Mouse (Mus musculus) adrenal gland, postnatal 25 days (tissue): ENCODE measurements at regions not wholly inside any gene's neighbourhood (a gene's known extent, or its start where the extent isn't known, plus 50 kb on each side); places are given as distances from the start of the nearest gene placed in this dataset.
A peak's percentile ranks its signal among the peaks of the same experiment; 100 is the strongest.

ENCODE experiments used
- DNase-seq: peaks from one replicate; pipeline ENCODE4 v3.0.0; 2021; ENCODE audit warnings: mixed read lengths

DNA sequence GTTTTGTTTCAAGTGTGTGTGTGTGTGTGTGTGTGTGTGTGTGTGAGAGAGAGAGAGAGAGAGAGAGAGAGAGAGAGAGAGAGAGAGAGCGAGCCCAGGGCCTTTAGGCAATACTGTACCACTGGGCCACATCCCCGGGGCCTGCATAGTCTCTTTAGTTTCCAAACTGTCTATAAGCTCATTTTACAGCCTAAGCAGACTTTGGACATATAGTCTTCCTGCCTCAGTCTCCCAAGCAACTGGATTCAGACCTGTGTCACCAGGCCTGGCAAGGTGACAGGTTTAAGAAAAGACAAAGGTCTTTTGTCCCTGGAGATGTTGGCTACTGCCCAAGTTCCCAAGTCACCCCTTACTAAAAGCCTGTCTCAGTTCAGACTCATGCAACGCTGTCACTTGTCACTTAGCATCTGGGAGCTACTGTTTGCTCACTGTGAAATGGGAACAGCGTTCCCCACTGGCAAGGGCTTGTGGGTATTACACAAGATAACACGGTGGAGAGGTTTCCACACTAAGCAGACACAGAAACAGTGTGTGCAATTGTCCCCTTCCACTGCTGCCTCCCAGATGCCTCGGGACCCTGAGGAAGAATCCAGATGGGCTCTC lies 113.6 kb upstream of the Irf2bp2 start:
- DNase-seq = no peak

DNA sequence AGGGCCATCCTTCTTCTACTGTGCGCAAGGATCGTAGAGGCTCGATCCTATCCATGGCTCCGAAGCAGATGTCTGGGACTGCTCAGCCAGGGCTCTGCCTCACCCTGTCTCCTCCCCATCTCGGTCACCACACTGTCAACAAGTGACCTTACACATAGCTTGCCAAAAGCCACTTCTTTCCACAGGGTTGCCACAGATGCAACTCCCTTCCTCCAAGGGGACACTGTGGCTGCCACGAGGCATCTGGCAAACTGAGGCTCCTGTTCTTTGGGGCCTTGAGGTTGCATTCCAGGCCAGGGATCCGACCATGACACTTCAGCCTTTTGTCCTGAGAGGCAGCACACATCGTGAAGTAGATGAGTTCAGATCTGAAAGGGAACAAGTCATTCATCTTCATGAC lies 112.5 kb upstream of the Irf2bp2 start:
- DNase-seq = no peak

DNA sequence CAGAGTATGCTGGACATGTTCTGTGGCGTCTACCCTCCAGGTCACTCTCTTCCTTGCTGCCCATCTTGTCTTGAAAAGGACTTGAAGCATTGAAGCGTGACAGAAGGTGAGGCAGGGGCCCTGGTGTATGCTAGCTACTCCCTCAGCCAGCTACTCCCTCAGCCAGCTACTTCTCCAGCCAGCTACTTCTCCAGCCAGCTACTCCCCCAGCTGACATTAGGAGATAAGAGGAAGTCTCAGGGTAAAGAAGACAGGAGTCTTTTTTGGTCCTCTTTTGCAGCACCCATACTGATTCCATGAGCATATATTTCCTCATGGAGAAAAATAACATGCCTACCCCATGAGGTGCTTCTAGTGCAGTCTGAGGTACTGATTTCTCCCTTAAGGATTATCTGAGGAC lies 111.6 kb upstream of the Irf2bp2 start:
- no peak for DNase-seq

DNA sequence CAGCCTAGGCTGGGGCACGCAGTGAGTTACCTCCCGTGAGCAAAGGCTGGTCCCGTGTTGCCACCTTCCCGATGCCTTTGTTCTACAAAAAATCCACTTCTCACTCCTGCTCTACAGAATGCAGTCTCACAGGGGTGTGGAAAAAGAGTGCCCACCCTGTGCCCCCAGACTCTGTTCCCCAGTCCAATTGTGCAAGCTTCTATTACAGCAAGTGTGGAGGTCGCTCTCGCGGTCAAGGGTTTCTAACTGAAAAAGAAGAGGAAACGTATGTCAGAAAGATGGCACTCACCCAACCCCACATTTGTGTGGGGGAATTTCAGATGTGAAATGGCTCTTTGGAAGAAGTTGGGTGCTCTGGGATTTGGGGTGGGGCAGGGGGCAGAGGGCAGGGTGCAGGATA lies 110.9 kb upstream of the Irf2bp2 start:
- DNase-seq = no peak

DNA sequence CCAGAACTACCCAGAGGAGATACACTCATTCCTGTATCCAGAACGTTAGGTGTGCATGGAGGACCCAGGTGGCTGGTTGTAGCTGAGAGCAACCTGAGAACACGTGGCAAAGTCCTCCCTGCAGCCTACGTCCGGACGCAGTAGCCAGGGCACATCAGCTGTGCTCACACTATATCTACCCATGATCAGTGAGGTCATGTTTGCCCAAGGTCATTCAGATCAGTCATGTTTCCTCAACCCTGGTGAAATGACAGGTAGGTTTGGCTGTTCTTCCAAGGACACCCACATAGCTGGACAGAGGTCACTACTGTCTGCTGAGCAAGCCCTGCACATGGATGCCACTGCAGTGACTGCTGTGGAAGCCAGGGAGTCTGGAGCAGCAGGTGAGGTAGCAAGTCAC lies 109.8 kb upstream of the Irf2bp2 start:
- DNase-seq = no peak

DNA sequence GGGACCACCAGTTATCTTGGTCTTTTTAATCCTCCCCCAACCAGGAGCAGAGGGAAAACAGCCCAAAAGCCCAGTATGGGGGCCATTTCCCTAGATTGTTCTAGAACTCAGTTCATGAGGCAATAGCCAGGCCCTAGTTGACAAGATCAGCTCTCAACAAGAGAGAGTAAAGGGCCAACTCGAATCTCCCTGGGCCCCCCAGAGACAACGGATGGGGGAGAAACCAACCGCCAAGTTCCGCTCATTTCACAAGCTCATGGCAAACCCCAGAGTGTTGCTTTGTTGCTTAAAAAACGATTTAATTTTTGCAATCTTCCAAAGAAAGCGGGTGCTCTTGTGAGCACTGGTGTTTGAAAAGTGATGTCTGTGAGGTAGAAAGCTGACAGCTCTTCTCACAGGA lies 108.5 kb upstream of the Irf2bp2 start:
- DNase-seq = no peak

DNA sequence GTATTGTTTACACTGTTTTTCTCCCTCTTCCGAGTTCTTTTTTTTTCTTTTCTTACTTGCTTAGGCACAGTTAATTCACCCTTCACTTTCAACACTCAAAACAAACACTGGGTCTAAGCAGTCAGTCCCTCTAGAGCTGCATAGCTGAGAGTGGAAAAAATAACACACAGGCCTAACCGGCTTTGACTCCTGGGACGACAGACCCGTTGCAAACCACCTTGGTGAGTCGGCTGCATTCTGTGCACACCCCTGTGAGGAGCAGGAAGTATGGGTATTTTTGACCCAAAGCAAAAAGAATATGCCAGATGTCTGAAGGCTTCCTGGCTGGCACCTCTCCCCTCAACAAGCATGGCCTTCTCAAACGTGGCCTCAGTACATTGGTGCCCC lies 105.6 kb upstream of the Irf2bp2 start:
- DNase-seq = no peak

DNA sequence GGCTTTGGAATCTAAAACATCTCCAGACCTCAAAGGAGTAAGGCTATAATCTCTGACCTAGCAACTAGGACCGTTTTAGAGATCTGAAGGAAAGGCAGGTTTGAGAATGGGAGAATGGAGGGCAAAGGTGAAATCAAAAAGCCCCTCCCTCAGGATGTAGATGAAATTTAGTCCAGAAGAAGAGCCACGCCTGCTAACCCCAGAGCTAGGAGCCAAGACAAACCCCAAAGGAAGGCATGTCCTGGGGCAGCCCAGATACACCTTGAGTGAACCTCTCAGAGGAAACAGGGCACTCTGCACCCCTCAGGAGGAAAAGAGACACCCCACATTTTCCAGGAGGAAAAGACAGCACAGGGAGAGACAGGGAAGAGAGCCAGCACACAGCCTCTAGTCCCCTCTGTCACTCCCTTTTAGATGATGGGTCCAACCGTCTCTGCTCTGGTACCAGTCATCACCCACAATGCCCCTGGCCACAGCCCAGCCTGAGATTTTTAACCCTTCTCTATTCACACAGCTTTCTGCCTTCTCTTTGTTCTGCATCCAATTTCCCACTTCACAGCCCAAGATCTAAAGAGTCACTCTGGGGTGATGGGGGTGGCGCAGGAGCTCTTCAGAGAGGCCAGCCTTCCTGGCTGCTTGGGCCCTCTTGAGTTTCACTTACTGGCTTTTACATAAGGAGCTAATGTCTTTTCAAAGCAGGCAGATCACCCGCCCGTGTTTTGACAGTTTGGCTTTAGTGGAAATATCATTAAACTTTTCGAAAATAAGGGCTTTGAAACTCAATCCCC lies 105.0 kb upstream of the Irf2bp2 start:
- no peak for DNase-seq

DNA sequence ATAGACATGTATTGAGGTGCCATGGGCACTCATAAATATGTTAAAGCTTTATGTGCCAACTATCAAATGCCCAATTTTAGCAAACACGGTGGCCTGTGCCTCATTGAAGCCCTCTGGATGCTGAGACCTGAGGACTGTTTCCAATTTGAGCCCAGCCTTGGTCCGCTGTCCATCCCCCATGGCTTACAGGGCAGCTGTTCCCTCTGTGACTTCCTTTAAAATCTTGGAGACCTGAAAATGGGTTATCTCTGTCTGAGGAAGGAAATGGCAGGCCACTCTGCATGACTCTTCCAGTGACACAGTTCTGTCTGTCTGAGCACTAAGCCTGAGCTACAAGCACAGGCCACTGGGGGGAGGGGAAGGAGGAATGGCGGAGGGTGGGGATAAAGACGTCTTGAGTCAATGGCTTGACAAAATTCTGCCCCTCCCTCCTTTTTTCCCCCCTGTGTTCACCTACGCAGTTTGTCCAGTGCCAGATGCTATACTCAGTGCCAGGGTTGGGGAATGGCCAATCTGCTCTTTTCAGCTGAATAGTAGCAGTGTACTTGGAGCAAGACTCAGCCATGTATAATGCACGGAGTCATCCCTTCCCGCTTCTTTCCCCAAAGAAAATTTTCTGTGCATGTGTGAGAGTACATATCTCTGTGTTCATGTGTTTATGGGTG lies 102.7 kb upstream of the Irf2bp2 start:
- DNase-seq = no peak

DNA sequence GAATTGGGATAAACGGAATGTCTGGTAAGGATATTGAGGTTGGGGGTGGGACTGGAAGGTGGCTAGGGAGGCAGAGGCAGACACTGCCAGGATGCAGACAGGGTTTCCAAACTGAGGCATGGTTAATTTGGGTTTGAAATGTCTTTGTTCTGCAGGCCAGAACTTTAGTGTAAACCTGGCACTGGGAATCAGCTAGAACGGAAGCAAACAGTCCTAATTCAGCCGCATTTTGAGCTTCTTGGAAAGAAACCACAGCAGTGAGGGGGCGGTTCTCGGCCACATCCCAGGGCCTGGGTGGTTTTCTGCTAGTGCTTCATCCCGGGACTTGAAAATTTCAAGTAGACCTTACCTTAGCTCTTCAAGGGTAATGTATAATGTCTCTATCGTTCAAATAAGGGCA lies 100.6 kb upstream of the Irf2bp2 start:
- no peak for DNase-seq

DNA sequence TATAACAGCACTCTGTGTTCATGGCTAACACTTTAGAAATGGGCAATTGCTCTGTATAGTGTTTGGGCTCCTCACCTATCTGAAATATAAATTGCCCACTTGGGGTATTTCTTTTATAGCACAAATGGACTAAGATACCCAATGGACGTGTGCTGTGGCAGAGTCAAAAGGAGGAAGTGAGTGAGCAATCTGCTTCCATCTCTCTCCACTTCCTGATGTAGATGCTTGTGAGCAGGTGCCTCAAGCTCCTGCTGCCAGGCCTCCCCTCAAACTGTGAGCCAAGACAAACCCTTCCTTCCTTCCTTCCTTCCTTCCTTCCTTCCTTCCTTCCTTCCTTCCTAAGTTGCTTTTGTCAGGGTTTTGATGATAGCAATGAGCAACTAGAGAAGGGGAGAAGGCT lies 99.9 kb upstream of the Irf2bp2 start:
- DNase-seq = no peak

DNA sequence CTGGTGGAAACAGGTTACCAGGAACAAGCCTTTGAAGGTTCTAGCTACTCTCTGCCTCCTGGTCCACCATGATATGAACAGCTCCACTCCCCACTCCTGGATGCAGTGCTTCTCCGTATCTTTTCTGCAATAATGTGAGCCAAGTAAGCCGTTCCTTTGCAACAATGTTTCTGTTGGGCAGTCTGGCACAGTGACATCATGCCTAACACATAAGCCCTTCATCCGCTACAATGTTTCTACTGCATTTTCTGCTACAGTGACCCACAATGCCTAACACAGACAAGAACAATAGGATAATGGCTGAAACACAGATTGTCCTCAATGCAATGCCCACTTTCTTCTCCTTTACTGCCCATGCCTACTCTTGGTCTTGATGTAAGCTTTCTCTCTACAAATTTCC lies 98.9 kb upstream of the Irf2bp2 start:
- no peak for DNase-seq

DNA sequence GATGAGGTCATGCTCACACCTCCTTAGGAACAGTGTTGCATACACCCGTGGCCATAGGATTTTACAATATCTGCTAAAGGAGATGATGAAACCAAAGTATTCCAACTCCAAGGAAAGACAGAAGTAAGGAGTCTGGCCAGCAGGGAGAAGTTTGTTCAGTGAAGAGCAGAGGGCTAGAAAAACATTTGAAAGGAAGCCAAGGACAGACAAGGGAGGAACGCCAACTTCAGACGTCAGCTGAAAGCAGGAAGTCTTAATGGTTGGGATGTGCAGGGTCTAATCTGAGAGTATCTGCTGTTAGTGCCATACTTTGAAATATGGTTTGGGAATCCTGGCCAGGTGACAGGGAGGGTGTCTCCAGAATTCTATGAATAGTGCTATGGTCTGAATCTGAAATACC lies 98.5 kb upstream of the Irf2bp2 start:
- DNase-seq = peak; percentile 34

DNA sequence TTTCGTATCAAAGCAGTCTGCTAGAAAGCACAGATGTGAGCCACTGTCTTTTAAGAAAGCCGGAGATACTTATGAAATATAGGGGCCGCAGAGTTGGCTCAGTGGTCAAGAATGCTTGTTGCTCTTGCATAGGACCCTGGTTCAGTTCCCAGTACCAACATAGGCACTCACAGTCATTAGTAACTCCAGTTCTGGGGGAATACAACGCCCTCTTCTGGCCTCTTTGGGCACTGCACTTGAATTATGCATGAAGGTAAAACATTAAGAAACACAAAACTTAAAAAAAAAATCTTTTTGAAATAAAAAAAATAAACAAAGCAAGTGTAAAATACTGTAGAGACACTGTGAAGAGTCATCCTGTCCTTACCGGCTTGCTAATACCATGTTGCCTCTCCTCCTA lies 94.7 kb upstream of the Irf2bp2 start:
- DNase-seq = no peak

DNA sequence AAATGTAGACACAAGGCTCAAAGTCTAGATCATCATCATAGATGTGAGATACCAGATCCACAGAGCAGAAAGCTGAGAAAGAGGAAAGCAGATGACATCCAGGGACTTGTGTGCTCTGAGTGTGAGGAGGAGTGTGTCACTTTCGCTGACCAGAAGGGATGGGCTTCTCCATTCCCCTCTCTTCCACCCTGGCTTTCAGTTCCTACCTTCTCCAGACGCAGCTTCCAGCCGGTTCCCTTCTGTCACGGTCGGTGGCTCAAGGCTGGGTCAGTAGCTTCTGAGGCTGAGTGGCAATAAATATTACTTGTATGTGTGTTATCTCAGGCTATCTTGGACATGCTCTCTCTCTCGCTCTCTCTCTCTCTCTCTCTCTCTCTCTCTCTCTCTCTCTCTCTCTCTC lies 94.2 kb upstream of the Irf2bp2 start:
- DNase-seq = no peak

DNA sequence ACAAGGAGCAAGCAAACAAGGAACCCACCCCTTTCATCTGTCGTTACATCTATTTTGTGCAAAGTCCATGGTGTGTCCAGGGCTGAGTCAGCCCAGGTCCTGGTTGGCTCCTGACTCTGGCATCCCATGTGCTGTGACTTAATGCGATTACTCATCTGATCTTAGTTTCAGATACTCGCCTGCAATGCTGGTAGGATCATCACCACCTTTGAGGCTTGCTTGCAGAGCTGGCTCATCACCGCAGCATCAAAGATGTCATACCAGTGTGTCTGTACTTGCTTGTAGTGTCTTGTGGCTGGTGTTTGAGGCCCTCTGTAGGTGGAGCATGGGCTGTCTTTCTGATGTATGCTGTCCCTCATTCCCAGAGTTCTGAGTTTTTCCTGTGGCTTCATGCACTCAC lies 93.0 kb upstream of the Irf2bp2 start:
- DNase-seq = peak; percentile 35

DNA sequence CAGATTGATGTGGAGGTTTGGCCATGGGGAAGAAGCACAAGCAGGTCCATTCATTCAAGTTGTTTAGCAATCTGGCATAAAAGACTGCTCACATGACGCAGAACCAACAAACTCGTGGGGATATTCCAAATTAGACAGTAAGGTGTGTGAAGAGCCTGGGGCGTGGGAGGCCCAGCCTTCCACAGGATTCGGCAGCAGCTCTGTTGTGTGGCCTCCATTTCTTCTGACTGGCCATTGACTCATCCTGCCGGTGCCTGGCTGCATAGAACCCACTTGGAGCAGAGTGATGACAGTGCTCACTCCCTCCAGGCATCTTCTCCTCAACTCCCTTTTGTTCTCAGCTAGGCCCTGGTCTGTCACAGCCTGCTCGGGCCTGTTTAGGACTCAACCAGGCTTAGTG lies 91.6 kb upstream of the Irf2bp2 start:
- DNase-seq = no peak

DNA sequence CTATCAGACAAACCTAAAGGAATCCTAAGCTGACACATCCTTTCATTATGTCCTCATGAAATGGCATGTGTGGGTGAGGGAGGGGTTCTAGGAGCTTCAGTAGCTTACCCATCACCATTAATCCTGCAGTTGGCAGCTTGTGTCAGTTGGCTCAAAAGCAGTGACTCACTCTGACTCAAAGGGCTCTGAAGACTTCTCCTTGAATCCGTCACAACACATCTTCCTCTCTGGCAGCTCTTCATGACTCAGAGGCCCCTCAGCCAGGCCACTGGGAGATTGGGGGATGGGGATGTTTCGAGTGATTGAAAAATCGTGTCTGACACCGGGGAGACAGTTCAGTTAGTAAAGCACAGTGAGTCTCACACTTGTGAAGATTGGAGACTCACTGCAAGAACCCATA lies 90.2 kb upstream of the Irf2bp2 start:
- DNase-seq = peak; percentile 71

DNA sequence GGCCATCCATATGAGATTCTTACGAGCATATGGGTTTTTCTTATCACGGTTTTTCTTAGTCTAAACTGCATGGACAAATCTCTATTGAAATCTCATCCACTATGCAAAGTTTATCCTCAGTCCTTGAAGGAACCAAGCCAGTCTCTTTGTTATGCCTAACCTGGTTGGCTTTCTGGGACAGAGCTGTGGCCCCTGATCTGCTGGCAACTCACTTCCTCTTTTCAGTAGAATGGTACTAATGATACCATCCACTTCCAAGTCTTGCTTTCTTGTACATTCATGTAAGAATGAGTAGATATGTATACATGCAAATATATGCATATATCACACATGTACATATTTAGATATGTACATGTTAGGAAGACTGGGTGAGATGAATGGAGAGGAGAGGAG lies 89.8 kb upstream of the Irf2bp2 start:
- no peak for DNase-seq

DNA sequence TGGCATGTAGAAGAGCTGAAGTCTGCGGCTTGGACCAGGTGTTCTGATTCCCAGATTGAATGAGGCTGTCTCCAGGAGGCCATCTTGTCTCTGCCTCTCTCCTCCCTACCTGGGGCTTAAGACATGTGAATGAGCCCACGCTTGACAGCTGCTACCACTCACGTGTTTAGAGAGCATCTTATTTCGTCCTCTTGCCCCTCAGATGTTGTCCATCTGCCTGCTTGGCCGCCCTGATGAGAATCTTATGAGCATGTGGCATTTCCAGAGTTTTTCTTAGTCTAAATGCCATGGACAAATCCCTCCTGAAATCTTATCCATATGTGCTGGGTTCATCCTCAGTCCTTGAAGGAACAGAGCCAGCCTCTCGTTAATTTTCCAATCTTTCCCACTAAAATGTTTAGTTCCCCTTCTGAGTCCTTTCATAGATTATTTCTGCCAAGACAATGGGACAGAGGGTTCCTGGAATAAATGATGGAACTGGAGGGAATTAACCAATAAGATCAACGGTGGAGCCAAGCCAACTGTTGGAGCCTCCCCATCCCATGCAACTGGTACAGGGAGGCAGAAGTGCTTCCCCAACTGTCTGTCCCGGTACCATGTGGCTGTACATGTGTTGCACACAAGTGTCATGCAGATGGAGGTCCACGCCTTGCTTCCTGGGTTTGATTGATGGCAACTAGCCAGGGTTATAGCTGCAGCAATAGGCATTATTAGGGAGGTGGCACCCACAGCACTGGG lies 89.2 kb upstream of the Irf2bp2 start:
- DNase-seq = no peak

DNA sequence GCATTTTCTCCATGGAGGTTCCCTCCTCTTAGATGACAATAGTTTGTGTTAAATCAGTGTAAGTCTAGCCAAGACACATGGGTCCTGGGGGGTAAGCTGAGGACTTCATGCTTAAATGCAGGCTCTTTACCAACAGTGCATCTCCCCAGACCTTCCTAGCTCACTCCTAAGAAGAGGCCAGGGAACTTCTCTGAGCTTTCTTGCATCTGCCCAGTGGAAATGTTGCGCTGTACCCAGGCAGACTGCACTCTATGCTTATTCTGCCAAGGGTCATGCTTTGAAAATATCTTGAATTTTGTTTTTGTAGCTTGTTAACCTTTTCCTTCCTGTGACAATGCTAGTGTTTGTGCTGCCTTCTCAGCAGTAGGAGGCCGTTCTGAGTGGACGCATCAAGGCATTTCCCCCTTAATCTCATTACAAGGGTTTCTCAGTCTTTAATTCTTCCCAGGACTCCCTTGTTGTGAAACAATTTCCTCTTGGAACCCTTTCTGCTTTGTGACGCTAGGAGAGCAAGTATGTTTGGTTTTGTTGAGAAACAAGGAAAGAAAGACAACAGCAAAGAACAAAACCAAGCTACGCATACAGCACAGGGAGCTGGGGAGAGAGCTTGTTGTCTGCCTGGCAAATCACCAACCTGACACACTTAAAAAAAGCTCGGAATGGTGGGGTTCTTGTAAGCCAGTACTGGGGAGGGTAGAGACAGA lies 88.3 kb upstream of the Irf2bp2 start:
- no peak for DNase-seq

DNA sequence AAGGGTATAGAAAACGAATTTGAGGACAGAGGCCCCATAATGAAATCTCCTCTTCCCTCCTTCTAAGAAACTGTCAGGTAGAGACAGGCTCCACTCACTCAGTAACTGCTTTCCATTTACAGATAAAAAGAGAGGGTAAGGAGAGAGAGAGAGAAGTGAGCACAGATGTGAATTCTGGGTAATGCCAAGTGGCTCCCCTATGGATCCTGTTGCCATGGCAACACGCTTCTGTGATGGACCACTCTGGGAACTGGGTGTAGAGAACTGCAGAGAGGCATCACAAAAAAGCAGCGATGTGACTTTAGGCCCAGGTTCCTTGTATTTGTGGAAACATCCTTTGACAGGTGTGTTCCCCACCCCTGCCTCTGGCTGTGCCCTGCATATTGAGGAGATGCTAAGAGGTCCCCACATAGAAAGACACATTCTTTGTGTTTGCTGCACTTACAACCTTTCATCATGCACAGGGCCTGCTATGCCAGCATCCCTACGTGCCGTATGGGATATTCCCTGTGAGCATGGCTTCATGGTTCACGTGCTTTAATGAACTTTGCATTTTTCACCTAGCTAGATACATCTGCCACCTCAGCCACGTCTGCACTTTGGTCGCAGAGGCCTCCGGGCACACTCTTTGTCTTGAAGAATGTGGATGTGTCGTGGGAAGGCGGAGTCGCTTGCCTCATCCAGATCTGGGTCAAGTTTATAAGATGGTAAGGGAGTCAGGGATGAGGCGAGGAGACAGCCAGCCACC lies 84.4 kb upstream of the Irf2bp2 start:
- DNase-seq = no peak
